Mouse (Mus musculus) CH12.LX (cell line): ENCODE results near the gene Chchd6.

Experiments
- CHD1 ChIP-seq: IDR thresholded peaks from 2 replicates; pipeline ENCODE4 v1.6.1; 2012; ENCODE audit warnings: low read depth, low read length, improper control_type of control experiment, inconsistent platforms
- CTCF ChIP-seq, 2 experiments: IDR thresholded peaks in 1 of 2; conservative IDR thresholded peaks in 1 of 2; 2 replicates each; pipeline ENCODE4 v1.5.1; 2011 to 2012; ENCODE audit warnings: low read depth in 2 of 2, low read length in 2 of 2, improper control_type of control experiment in 1 of 2, inconsistent platforms in 1 of 2, mild to moderate bottlenecking in 1 of 2, moderate library complexity in 1 of 2
- ELF1 ChIP-seq: IDR thresholded peaks from 2 replicates; pipeline ENCODE4 v1.6.1; 2014; ENCODE audit warnings: low read depth, mild to moderate bottlenecking, inconsistent platforms, low read length, improper control_type of control experiment
- MAX ChIP-seq: IDR thresholded peaks from 2 replicates; pipeline ENCODE4 v1.6.1; 2011; ENCODE audit warnings: low read length, improper control_type of control experiment
- MAZ ChIP-seq: IDR thresholded peaks from 2 replicates; pipeline ENCODE4 v1.6.1; 2012; ENCODE audit warnings: low read depth, mild to moderate bottlenecking, inconsistent platforms, low read length, improper control_type of control experiment, moderate library complexity
- MXI1 ChIP-seq: IDR thresholded peaks from 2 replicates; pipeline ENCODE4 v1.6.1; 2011; ENCODE audit warnings: mild to moderate bottlenecking, low read depth, low read length, improper control_type of control experiment
- NELFE ChIP-seq: IDR thresholded peaks from 2 replicates; pipeline ENCODE4 v1.6.1; 2011; ENCODE audit warnings: low read depth, low read length, improper control_type of control experiment
- POLR2A ChIP-seq: IDR thresholded peaks from 2 replicates; pipeline ENCODE4 v1.6.1; 2011; ENCODE audit warnings: low read depth, mild to moderate bottlenecking, improper control_type of control experiment, low read length
- POLR2AphosphoS2 ChIP-seq: IDR thresholded peaks from 2 replicates; pipeline ENCODE4 v1.6.1; 2011; ENCODE audit warnings: low read depth, low read length, improper control_type of control experiment
- RAD21 ChIP-seq: IDR thresholded peaks from 2 replicates; pipeline ENCODE4 v1.6.1; 2011; ENCODE audit warnings: low read depth, mild to moderate bottlenecking, low read length, improper control_type of control experiment, moderate library complexity
- RCOR1 ChIP-seq: conservative IDR thresholded peaks from 2 replicates; pipeline ENCODE4 v1.6.1; 2012; ENCODE audit warnings: low read depth, mild to moderate bottlenecking, inconsistent platforms, low read length, improper control_type of control experiment
- TBP ChIP-seq: conservative IDR thresholded peaks from 2 replicates; pipeline ENCODE4 v1.6.1; 2011; ENCODE audit warnings: low read depth, low read length, improper control_type of control experiment
- UBTF ChIP-seq: IDR thresholded peaks from 2 replicates; pipeline ENCODE4 v1.6.1; 2012; ENCODE audit warnings: low read depth, mild to moderate bottlenecking, inconsistent platforms, low read length, improper control_type of control experiment, moderate library complexity
- ZC3H11A ChIP-seq: IDR thresholded peaks from 2 replicates; pipeline ENCODE4 v1.6.1; 2012; ENCODE audit warnings: low read depth, mild to moderate bottlenecking, inconsistent platforms, low read length, improper control_type of control experiment

DNA sequence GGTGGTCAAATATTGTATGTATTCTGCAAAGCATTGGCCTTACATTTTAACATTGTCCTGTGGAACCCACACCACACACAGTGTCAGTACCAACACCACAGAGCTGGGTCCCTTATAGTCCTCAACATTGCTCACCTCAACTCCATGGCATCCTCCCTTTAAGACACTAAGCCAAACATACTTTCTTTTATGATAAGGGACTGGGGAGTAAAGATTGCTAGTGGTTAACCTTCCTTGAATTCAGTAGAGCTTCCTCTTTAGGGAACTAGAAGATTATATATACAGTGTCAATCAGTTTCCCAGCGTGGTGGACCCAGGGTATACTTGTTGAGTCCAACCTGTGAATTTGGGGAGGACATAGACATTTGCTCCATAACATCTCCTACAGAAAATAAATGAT, 105.9 kb downstream of the Chchd6 start:
- TF ChIP-seq UBTF (no peak), CTCF (conservative IDR thresholded peaks at IDR 0.05 in 1 of 2, IDR thresholded peaks at IDR 0.05 in 1 of 2; ENCODE audit: low read depth in 2 of 2, low read length in 2 of 2) (no peak), ELF1 (no peak), ZC3H11A (no peak), MAZ (no peak), POLR2A (no peak), TBP (no peak), RAD21 (no peak), NELFE (no peak), POLR2AphosphoS2 (no peak), MAX (no peak), RCOR1 (no peak), CHD1 (no peak), MXI1 (no peak)
